Mouse (Mus musculus) mouse trophoblast stem cell (cell line): ENCODE measurements at regions not wholly inside any gene's neighbourhood (a gene's known extent, or its start where the extent isn't known, plus 50 kb on each side); places are given as distances from the start of the nearest gene placed in this dataset.

Experiments used
- in situ Hi-C, 2 experiments: fragments of 300-500 bp; cut with MseI, MboI; formaldehyde crosslinking; loops; 2 replicates in 1 of 2; 3 replicates in 1 of 2; pipeline ENCODE4 v1.15.1; 2025

DNA sequence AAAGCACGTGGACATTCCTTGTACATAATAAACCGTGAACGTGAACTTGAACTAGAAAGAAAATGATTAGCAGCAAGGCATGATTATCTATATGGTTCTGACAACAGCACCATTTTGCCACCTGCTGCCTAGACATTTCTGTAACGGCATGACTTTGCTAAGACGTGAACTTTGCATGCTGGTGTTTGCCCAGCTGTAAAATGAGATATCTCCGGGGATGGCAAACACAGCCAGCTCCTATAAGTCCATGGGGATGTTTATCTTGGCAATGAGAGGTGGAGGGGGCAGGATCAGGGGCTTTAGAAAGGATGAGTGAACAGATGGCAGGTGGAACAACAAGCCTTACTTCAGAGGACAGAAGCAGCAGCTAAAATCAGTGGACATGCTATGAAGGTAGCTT is 522.9 kb upstream of the Castor2 start:
- in situ Hi-C loops = no loop called here

DNA sequence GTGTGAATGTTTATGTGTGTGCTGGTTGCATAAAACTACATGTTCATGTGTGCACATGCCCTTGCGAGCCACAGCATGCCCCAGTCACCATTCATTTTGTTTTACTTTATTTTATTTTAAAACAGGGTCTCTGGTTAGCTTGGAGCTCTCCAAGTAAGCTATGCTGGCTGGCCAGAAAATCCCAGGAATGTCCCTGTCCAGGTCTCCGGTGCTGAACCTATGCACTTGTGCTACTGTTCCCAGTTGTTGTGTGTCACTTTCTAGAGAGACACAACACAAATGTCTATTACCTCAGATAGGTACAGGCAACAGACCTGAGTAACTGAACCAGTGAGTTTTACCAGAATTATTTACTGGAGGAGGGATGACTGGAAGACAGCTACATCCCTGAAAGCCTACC is 530.4 kb upstream of the Castor2 start:
- in situ Hi-C loops = no loop called here

DNA sequence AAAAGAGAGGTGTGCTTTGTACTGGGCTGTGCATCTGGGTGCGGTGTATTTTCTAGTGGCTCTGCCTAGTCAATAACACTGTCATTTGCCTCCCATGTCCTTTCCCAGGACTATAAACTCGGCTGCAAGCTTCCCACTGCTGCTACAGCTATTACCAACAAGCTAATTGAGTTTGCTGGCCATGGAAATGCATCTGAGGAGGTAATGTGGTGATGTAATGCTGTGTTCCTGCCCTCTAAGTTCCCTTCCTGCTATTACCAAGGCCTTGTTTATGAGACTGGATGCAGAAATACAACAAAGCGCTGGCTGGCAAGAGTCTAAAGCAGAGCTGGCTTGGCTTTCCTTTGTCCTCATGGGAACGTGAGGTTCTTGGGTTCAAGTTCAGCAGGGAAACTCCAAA is 533.0 kb upstream of the Castor2 start:
- in situ Hi-C loops = no loop called here

- in situ Hi-C loops = no loop called here
These were observed 548.9 kb upstream of the Castor2 start for GRCm38 (mm10) chr5:133550657-133551056.

GRCm38 (mm10) chr5:133542217-133542616 is 557.3 kb upstream of the Castor2 start:
- in situ Hi-C loops = no loop called here

GRCm38 (mm10) chr5:133532678-133533077 is 566.8 kb upstream of the Castor2 start:
- in situ Hi-C loops = no loop called here

GRCm38 (mm10) chr5:133505661-133506060 is 593.9 kb upstream of the Castor2 start:
- in situ Hi-C loops = no loop called here

GRCm38 (mm10) chr5:133487806-133488290 is 611.7 kb upstream of the Castor2 start:
- in situ Hi-C loops = no loop called here

DNA sequence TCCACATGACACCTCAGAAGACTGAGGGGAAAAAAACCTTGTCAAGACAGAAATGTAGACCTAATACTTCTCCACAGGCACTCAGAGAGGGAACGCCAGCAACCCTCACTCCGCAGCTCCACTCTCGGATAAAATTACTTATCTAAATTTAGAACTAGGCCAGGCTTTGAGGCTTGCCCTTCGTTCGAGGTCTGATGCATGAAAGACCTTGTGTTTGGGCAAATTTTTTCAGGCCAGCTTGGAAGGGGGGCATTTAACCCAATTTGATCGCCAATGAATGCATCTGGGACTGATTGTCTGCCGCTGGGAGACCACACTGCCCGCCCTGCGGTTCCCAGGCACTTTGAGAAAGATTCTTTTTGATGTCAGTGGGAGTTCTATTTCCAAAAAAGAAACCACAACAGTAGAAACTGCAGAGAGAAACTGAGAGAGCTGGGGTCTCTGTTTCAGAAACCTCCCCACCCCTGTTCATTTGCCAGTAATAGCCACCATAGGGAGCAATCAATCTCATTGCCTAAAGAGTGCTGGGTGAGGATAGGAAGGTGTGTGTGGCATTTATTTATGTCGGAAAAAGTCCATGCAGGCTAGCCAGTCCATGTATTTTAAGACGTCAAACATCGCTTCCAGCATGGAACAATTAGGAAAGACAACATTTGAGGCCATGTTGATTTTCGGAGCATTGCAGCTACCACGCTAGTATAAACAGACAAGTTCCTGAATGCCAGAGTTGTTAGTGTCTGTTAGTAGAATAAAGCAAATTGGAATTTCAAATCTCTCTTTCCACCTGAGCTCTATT is 617.0 kb upstream of the Castor2 start:
- in situ Hi-C loops = no loop called here

GRCm38 (mm10) chr5:133479205-133479604 is 620.3 kb upstream of the Castor2 start:
- in situ Hi-C loops = no loop called here

DNA sequence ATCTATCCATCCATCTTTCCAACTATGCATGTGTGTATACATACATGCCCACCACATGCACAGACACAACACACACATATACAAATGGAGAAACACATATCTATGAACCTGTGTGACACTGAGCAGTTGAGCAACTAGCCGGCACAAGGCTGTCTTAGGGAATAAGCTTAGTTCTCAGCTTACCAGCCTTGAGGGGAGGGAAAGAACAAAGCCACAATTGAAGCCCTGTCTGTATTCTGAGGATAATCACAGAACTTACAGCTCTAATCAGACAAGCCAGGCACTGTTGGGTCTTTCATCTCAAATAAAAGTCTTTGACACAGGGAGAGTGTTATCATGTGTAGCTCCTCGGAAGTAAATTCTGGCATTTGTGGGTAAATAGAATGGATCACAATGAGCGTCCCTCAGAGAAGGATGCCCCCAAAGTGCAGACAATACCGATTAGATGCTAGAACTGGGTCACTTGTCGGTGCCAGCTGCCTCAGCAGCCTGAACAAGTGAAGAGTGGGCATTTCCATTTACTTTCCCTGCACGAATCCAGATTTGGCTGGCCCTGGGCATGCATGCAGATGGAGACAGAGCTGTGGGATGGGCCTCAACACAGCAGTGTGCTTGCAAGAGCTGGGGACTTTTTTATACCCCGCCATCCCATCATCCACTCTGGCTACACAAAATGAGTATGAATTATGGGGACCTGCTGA is 646.0 kb upstream of the Castor2 start:
- in situ Hi-C loops = no loop called here

GRCm38 (mm10) chr5:133449926-133450325 is 649.6 kb upstream of the Castor2 start:
- in situ Hi-C loops = no loop called here

GRCm38 (mm10) chr5:133400826-133401225 is 698.7 kb upstream of the Castor2 start:
- in situ Hi-C loops = no loop called here

DNA sequence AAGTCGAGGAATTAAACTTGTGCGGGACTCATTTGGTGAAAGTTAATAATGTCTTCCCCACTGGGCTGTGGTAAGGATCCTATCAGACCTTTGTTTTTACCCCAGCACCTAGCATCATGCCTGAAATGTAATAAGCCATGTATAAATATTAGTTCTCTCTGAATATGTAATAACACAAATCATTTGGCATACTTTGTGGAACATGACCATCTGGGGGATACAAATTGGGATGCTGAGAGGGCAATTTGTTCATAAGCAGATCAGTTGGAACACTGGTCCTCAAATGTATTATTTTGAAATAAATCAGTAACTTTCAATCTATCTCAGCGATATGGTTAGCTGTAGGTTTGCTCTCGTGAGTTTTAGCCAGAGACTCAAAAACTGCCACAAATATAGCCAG is 709.6 kb upstream of the Castor2 start:
- in situ Hi-C loops = no loop called here

GRCm38 (mm10) chr5:133389023-133389840 is 710.3 kb upstream of the Castor2 start:
- in situ Hi-C loops = no loop called here

- in situ Hi-C loops = no loop called here
These were observed 713.8 kb upstream of the Castor2 start for GRCm38 (mm10) chr5:133385374-133386349.

GRCm38 (mm10) chr5:133365771-133366170 is 733.7 kb upstream of the Castor2 start:
- in situ Hi-C loops = no loop called here

DNA sequence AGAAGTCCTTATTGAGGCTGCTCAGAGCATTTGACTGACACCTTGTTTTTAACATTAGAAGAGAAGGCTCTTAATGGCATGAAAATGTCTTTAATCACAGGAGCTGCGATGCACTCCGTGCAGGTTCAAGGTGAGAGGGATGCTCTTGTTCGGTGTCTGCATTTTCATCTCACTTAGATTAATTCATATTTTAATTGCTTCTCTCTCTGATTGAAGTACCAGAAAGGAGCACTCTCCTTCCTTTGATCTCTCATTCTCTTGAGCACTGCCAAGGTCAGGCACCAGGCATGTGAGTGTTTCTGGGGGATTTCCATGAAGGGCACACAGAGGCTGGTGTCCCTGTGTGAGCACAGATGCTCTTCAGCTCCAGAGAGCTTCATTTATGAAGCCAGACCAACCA is 752.0 kb upstream of the Castor2 start:
- in situ Hi-C loops = no loop called here

- in situ Hi-C loops = no loop called here
These were observed 757.5 kb upstream of the Castor2 start for GRCm38 (mm10) chr5:133341973-133342372.

- in situ Hi-C loops = no loop called here
These were observed 777.5 kb upstream of the Auts2 start for GRCm38 (mm10) chr5:133320626-133321025.

- in situ Hi-C loops = no loop called here
These were observed 777.1 kb upstream of the Auts2 start for GRCm38 (mm10) chr5:133320206-133320605.
